Comparison of ENCODE assay signal across 8 mouse cellular contexts in the genomic region with DNA sequence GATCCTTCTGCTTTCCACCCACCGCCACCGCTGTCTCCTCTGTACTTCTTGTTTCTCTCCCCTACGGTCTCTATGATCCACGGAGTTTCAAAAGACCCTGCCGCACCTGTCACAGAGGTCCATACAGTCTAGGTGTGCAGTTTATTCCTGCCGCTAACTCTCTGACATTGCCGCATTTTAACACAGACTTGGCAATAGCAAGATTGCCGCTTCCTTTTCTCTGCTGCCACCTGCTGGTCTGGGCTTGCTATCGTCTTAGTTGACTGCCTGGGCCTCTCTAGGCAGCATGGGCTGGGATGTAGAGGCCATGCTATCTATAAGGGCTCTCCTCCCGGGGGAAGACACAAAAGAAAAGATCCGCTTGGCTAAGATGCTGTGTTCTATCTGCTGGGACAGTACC. TPM values are rescaled to one million over a fixed set of nuclear protein-coding genes. Genes with fewer than 3 reads are reported as not detected.
DNase-seq lines count a peak whose midpoint lies in the region; ATAC-seq and TF ChIP-seq lines count a peak whose summit lies in the region.

No protein-coding gene starts in this region.

- H3K9ac ChIP-seq in liver, embryonic 16.5 days (ENCODE audit: low read depth, low read length), result no peak overlapping the region

- no peak overlapping the region for H3K4me2 ChIP-seq in liver, embryonic 16.5 days (ENCODE audit: low read depth, low read length)

- TF ChIP-seq CTCF in C2C12 (IDR thresholded peaks at IDR 0.05; ENCODE audit: control insufficient read depth, insufficient read depth, insufficient read length), result peak; percentile 44
- peak; percentile 65; the same call in 1 of the 2 replicates for TF ChIP-seq CTCF in olfactory bulb, adult 2 months (IDR thresholded peaks at IDR 0.05; ENCODE audit: insufficient read depth, low read depth, low read length)

- H3K79me2 ChIP-seq in C2C12 (ENCODE audit: control insufficient read depth, insufficient read depth), result no peaks in the 10 kb centered on the region

- 0 out of 2 replicates have a peak, but pooled peaks have one; percentile 16 for ATAC-seq in liver, embryonic 16.5 days (ENCODE audit: low read depth)

- H3K9me3 ChIP-seq in embryonic facial prominence, embryonic 10.5 days, result no peaks in the 10 kb centered on the region
- H3K9me3 ChIP-seq in liver, embryonic 16.5 days (replicated peaks; ENCODE audit: control insufficient read depth, low read length), result no peaks in the 10 kb centered on the region

- peaks cover 70% of the 10 kb centered on the region for H3K36me3 ChIP-seq in C2C12 (ENCODE audit: control insufficient read depth, insufficient read depth)
- peaks cover 91% of the 10 kb centered on the region for H3K36me3 ChIP-seq in embryonic facial prominence, embryonic 10.5 days (replicated peaks)
- H3K36me3 ChIP-seq in liver, embryonic 16.5 days (ENCODE audit: control insufficient read depth, insufficient read depth), result peaks cover 38% of the 10 kb centered on the region

- no peak overlapping the region for H3ac ChIP-seq in C2C12 (ENCODE audit: control insufficient read depth, insufficient read length, low read depth)

- DNase-seq in adrenal gland, postnatal 14 days, result peak; percentile 93
- DNase-seq in embryonic facial prominence, embryonic 10.5 days (ENCODE audit: low spot score), result peak; percentile 82
- peak; percentile 85 for DNase-seq in heart, adult 8-10 months (ENCODE audit: low spot score)
- DNase-seq in kidney, postnatal 25 days, result peak; percentile 85 to 90
- peak; percentile 45 for DNase-seq in testis, postnatal 14 days (ENCODE audit: low spot score)

- H3K4me3 ChIP-seq in C2C12 (ENCODE audit: insufficient read depth, poor library complexity, severe bottlenecking), result no peak overlapping the region
- H3K4me3 ChIP-seq in embryonic facial prominence, embryonic 10.5 days, result no peak overlapping the region
- no peak overlapping the region for H3K4me3 ChIP-seq in liver, embryonic 16.5 days (ENCODE audit: low read depth, low read length)
- no peak overlapping the region for H3K4me3 ChIP-seq in olfactory bulb, adult 2 months (ENCODE audit: insufficient read depth, low read depth, low read length)

- H3K4me1 ChIP-seq in embryonic facial prominence, embryonic 10.5 days, result no peaks in the 10 kb centered on the region
- peaks cover 7% of the 10 kb centered on the region for H3K4me1 ChIP-seq in liver, embryonic 16.5 days (ENCODE audit: control insufficient read depth, low read depth, low read length)
- H3K4me1 ChIP-seq in olfactory bulb, adult 2 months (ENCODE audit: control insufficient read depth, insufficient read depth, low read length), result no peaks in the 10 kb centered on the region

- no peaks in the 10 kb centered on the region for H3K79me3 ChIP-seq in C2C12 (ENCODE audit: low read depth)

- H3K27me3 ChIP-seq in C2C12 (ENCODE audit: control insufficient read depth, insufficient read depth, insufficient read length), result no peaks in the 10 kb centered on the region
- no peaks in the 10 kb centered on the region for H3K27me3 ChIP-seq in embryonic facial prominence, embryonic 10.5 days (replicated peaks; ENCODE audit: low read depth, poor library complexity, severe bottlenecking)
- H3K27me3 ChIP-seq in liver, embryonic 16.5 days (ENCODE audit: control insufficient read depth, insufficient read depth, low read depth, low read length), result no peaks in the 10 kb centered on the region

- WGBS in embryonic facial prominence, embryonic 10.5 days, result 55% methylated on average over 11 of the region's 11 CpGs
- 49% methylated on average over 11 of the region's 11 CpGs for WGBS in liver, embryonic 16.5 days (ENCODE audit: insufficient replicate concordance)
- WGBS in olfactory bulb, adult 2 months, result 29% methylated on average over 11 of the region's 11 CpGs

- no peak for TF ChIP-seq POLR2A in olfactory bulb, adult 2 months (IDR thresholded peaks at IDR 0.05; ENCODE audit: insufficient read depth, low read depth, low read length)

- H3K27ac ChIP-seq in embryonic facial prominence, embryonic 10.5 days (replicated peaks), result no peak overlapping the region
- H3K27ac ChIP-seq in liver, embryonic 16.5 days (ENCODE audit: low read length), result no peak overlapping the region
- no peak overlapping the region for H3K27ac ChIP-seq in olfactory bulb, adult 2 months (ENCODE audit: insufficient read depth, low read depth, low read length)

TF ChIP-seq in C2C12, 6 proteins besides CTCF, POLR2A, EP300 and RAD21:
- no peak for TF ChIP-seq FOSL1 (IDR thresholded peaks at IDR 0.05; ENCODE audit: insufficient read depth, low read length, poor library complexity, severe bottlenecking)
- no peak for TF ChIP-seq USF1 (IDR thresholded peaks at IDR 0.05; ENCODE audit: low read depth)
- no peak for TF ChIP-seq CEBPB (IDR thresholded peaks at IDR 0.05; ENCODE audit: low read depth)
TF ChIP-seq in C2C12: peak in this region for 0.

RNA-seq across cellular contexts. Expression of gene Hal, which starts 17.2 kb away (rescaled TPM):
- polyA plus RNA-seq in C2C12 (2012; fragmentation: generic; extraction: Trizol), result 0.02 TPM
- 1.2 and 18.0 TPM in 2 replicates for total RNA-seq in adrenal gland, postnatal 14 days (2021)
- polyA plus RNA-seq in embryonic facial prominence, embryonic 10.5 days (2016; fragmentation: Nextera tagmentation; extraction: Ambion mirVana), result 0.11 and 0.34 TPM in 2 replicates
- under 1 TPM in 3 of 4 experiments, not detected in 1; 0.05 to 0.29 (median 0.25) TPM for total RNA-seq in heart, adult 8-10 months (2022)
- 9.7 and 10.0 TPM in 2 replicates for polyA plus RNA-seq in liver, embryonic 16.5 days (2015; fragmentation: Nextera tagmentation; extraction: Ambion mirVana)
- polyA plus RNA-seq in olfactory bulb, adult 2 months (2012; ENCODE audit: insufficient read depth, insufficient read length, low replicate concordance, missing spikeins), result not detected in 2 replicates

RNA-seq across cellular contexts. Expression of gene Lta4h, which starts 18.2 kb away (rescaled TPM):
- 69.6 TPM for polyA plus RNA-seq in C2C12 (2012; fragmentation: generic; extraction: Trizol)
- total RNA-seq in adrenal gland, postnatal 14 days (2021), result 61.4 and 62.6 TPM in 2 replicates
- 152 and 155 TPM in 2 replicates for polyA plus RNA-seq in embryonic facial prominence, embryonic 10.5 days (2016; fragmentation: Nextera tagmentation; extraction: Ambion mirVana)
- total RNA-seq in heart, adult 8-10 months (2022), result 10 to 100 TPM; 32.4 to 38.7 (median 33.0) TPM
- 79.5 and 80.1 TPM in 2 replicates for polyA plus RNA-seq in liver, embryonic 16.5 days (2015; fragmentation: Nextera tagmentation; extraction: Ambion mirVana)
- polyA plus RNA-seq in olfactory bulb, adult 2 months (2012; ENCODE audit: insufficient read depth, insufficient read length, low replicate concordance, missing spikeins), result not detected in 2 replicates
